Mouse (Mus musculus) embryo, embryonic 10.5 days (tissue): Measurements from ENCODE around the gene Mier3.
A peak's percentile ranks its signal among the peaks of the same experiment; 100 is the strongest.
"Not testable (repeated sequence)": the region's sequence is repeated elsewhere in the genome, so short reads cannot be mapped to it uniquely, and the experiment has no call there.

ENCODE experiments used
- DNase-seq: peaks from one replicate; pipeline ENCODE4 v3.0.0-alpha.2; 2015; ENCODE audit warnings: low spot score

The Mier3 gene

GRCm38 (mm10) chr13:111703396-111703795, 22.6 kb downstream of the Mier3 start:
- DNase-seq = no peak

GRCm38 (mm10) chr13:111703952-111704351, 23.2 kb downstream of the Mier3 start:
- DNase-seq = not testable (repeated sequence)

DNA sequence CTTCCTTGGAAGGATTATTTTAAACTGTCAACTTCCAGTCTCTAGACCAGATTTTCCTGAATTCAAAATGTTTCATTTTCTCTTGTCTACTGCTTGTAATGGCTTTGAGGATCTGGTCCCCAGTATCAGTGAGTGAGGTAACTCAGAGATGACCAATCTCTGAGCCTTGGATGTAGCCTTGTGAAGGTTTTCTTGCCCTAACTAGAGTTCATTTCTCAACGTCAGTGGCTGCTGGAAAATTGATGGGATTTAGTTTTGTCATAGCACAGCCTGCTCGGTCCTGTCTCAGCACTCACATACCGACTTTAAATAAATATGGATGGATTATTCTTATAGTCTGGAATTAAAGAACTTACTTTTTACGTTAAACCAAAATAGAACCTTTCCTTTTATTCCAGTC, 29.8 kb downstream of the Mier3 start:
- DNase-seq = no peak

GRCm38 (mm10) chr13:111719726-111720125, 38.9 kb downstream of the Mier3 start:
- no peak for DNase-seq

GRCm38 (mm10) chr13:111724811-111725164, 44.0 kb downstream of the Mier3 start:
- no peak for DNase-seq

DNA sequence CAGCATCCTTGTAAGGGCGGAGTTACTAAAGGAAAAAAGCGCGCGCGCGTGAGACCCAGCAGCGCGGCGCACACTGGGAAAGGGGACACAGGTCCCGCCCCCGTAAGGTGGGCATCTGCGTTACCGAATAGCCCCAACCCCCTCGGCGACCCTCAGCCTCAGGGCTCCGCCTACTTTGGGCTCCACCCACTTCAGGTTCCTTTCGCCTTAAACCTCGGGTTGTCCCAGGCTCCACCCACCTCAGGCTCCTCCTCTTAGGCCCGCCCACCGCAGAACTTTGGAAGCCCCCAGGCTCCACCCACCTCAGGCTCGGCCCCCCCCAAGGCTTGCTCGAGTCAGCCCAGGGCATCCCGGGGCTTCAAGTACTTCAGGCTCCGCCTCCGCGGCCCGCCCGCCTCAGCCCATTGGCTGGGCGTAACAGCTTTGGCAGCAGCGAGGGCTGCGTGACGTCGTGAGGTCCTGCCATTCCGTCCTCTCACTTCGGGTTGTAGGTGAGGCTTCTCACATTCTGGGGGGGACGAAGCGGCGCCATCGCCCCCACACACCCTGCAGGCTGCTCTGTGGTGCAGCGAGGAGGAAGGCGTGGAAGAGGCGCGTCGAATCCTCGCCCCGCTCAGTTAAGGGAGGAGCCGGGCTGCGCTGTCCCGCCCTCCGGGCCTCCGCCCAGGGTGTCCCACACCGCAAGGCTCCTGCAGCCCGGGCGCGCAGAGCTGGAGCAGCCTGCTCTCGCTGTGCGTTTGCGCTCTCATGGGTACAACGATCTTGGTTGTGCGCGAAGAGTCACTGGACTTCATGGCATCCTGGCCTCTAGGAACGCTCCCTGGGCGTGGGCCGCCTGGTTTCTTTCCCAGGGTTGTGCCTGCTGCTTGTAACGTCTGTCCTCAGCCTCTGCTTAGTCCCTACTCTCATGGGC, 44.6 kb downstream of the Mier3 start:
- peak; percentile 100 for DNase-seq

DNA sequence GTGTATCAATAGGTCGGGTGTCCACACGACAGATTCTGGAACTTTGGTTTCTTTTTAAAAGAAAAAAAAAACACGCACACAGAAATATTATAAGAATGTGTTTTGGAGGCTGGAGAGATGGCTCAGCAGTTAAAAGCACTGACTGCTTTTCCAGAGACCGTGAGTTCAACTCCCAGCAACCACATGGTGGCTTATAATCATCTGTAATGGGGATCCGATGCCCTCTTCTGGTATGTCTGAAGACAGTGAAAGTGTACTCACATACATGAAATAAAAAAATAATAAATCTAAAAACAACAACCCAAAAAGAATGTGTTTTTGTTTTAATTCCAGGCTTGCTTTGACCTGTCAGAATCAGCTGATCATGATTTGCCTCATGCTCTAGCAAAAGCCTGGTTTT, 46.1 kb downstream of the Mier3 start:
- DNase-seq = no peak

DNA sequence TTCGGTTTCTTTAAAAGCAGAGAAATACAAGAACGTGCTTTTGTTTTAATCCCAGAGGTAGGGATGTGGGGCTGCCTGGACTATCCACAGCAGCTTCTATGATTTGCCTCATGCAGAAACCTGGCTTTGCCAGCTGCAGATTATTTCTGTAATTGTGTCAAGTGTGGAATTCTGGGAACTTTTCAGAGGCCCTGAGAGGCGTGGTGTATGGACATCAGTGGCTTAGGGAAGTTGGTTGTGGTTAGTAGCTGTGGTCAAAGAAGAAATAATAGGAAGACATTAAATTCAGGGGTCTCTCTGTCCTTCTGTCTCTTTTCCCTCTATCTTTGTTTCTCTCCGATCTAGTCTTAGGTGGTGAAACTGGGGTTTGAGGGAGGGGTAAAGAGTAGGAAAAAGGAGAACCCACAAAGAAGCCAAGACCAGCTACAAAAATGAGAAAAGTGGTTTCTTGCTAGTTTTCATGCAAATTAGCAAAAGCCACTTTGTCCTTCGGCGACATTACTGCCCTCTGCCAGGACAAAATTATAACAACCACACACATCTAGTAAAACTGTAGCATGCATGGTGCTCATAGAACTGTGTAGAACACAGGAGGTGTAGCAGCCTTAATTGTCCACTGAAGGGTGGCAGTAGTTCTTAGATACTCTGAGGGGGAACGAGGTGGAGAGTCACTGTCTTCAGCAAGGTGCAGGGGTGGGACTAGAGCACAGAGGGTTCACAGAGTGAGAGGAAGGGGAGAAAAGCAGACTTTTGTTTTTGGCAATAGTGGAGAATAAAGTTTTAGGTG, 60.6 kb downstream of the Mier3 start:
- DNase-seq = no peak

- peak; percentile 89 for DNase-seq
Observed at GRCm38 (mm10) chr13:111741991-111742615, 61.3 kb downstream of the Mier3 start.

DNA sequence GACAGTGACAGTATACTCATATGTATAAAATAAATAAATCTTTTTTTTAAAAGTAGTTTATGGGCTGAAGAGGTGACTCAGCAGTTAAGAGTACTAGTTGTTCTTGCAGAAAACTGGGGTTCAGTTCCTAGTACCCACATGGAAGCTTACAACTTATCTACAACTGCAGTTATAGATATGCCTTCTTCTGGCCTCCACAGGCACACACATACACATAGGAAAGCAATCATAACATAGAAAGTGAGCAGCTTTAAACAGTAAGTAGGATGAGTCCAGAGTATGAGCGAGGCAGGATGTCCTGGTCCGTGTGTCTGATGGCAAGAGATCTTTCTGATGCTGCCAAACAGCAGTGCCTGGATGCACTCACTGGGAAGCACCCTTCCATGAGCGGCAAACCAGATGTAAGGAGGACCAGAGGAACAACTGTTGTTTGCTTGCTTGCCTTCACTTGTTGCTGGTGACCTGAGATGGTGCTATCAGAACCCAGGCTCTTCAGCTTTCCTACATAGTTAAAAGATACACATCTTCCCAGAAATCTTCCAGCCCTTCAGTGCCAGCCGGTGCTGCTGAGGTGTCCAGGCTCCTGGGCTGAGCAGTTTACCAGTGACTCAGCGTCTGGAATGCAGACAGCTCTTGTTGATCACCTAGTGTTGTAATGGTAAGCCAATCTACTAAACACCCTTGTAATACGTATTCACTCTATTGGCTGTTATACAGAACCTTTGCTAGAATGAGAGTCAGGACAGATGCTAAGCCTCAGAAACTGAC, 63.6 kb downstream of the Mier3 start:
- no peak for DNase-seq

GRCm38 (mm10) chr13:111745216-111745615, 64.4 kb downstream of the Mier3 start:
- no peak for DNase-seq

DNA sequence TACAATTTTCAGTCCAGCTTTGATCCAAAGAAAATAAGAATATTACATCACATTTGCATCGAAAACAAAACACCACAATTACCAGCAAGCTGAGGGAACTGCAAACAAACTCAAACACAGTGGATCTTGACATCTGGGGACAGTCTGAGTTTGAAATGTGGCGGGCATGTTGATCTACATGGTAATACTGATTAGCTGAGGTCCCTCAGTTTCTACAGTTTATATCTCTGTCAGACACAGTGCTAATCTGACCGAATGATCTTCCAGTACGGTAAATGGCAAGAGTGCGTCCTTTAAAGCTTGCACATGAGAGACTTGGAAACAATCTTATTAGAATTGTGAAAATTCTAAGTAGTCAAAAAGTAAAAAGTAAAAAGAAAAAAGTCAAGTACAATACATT, 66.1 kb downstream of the Mier3 start:
- DNase-seq = no peak

GRCm38 (mm10) chr13:111748301-111749062, 67.7 kb downstream of the Mier3 start:
- no peak for DNase-seq

DNA sequence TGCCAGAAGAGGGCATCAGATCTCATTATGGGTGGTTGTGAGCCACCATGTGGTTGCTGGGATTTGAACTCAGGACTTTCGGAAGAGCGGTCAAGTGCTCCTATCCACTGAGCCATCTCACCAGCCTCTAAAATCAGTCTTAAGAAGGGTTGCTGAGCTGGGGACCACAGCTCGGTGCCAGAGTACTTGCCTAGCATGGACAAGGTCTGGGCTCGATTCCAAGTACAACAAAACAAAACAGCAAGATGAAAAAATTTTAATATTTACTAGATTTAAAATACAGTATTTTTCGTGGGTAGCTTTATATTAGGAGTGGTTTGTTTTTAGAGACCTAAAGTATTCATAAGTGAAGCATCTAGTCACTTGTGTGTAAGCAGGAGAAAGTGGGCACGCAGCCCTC, 72.5 kb downstream of the Mier3 start:
- DNase-seq = no peak

- no peak for DNase-seq
Observed at GRCm38 (mm10) chr13:111755377-111755776, 74.6 kb downstream of the Mier3 start.

GRCm38 (mm10) chr13:111755937-111756336, 75.2 kb downstream of the Mier3 start:
- no peak for DNase-seq

- no peak for DNase-seq
Observed at GRCm38 (mm10) chr13:111756986-111757385, 76.2 kb downstream of the Mier3 start.

GRCm38 (mm10) chr13:111762526-111762925, 81.7 kb downstream of the Mier3 start:
- no peak for DNase-seq
